Mouse (Mus musculus): ENCODE data around the gene Tbxa2r.

GRCm38 (mm10) chr10:81306837-81307682, 21.5 kb upstream of the Tbxa2r start:
- TF ChIP-seq CTCF (IDR thresholded peaks at IDR 0.05; ENCODE audit: extremely low read depth, insufficient read depth, low read length) (no peak), POLR2A (IDR thresholded peaks at IDR 0.05; ENCODE audit: extremely low read depth, insufficient read depth, low read length) (no peak)

Measured in cortical plate, adult 2 months (tissue).